Mouse (Mus musculus) CH12.LX (cell line): ENCODE data around the gene Trafd1. TPM values are rescaled to one million over a fixed set of nuclear protein-coding genes. Genes with fewer than 3 reads are reported as not detected.

Experiments used
- DNase-seq: peaks from one replicate; pipeline ENCODE4 v3.0.0-alpha.2; 2013; ENCODE audit errors: extremely low read depth
- H3K27ac ChIP-seq: 2 replicates; pipeline ENCODE4 v1.5.1; 2012; ENCODE audit warnings: low read depth, mild to moderate bottlenecking, control low read depth, moderate library complexity; ENCODE audit not compliant: insufficient read depth
- H3K27me3 ChIP-seq: replicated peaks from 2 replicates; pipeline ENCODE3; 2012; ENCODE audit warnings: inconsistent platforms
- H3K36me3 ChIP-seq, 2 experiments: replicated peaks in 1 of 2; 2 replicates each; pipeline versions ENCODE3 to v1.6.1; 2012; ENCODE audit warnings: inconsistent platforms in 1 of 2, low read length in 1 of 2, mild to moderate bottlenecking in 1 of 2, mixed read lengths in 1 of 2, moderate library complexity in 1 of 2; ENCODE audit not compliant: control insufficient read depth in 1 of 2, insufficient read depth in 1 of 2
- H3K4me1 ChIP-seq, 2 experiments: 2 replicates each; pipeline ENCODE4 v1.6.1; 2012; ENCODE audit warnings: inconsistent platforms in 1 of 2, moderate library complexity in 1 of 2; ENCODE audit not compliant: insufficient read depth in 2 of 2, control insufficient read depth in 1 of 2
- H3K4me2 ChIP-seq: 2 replicates; pipeline ENCODE4 v1.6.1; 2012; ENCODE audit warnings: low read depth, mild to moderate bottlenecking, control low read depth; ENCODE audit not compliant: poor library complexity, insufficient read depth, severe bottlenecking
- H3K4me3 ChIP-seq, 3 experiments: fragments of 150-350 bp in 1 of 3; sonication (generic) in 1 of 3; replicated peaks in 1 of 3; 2 replicates each; pipeline versions ENCODE3 to v1.5.1; 2011 to 2012; ENCODE audit warnings: low read depth in 2 of 3, low read length in 2 of 3, mild to moderate bottlenecking in 2 of 3, moderate library complexity in 2 of 3, control low read depth in 1 of 3, improper control_type of control experiment in 1 of 3, inconsistent platforms in 1 of 3, mixed read lengths in 1 of 3; ENCODE audit not compliant: poor library complexity in 1 of 3
- H3K79me2 ChIP-seq: replicated peaks from 2 replicates; pipeline ENCODE4 v1.6.1; 2012; ENCODE audit warnings: mild to moderate bottlenecking, moderate library complexity; ENCODE audit not compliant: control insufficient read depth, poor library complexity, insufficient read depth, severe bottlenecking; ENCODE audit errors: extremely low read depth
- H3K9ac ChIP-seq: 2 replicates; pipeline ENCODE4 v1.6.1; 2012; ENCODE audit warnings: low read depth, mild to moderate bottlenecking, control low read depth, moderate library complexity; ENCODE audit not compliant: insufficient read depth
- H3K9me3 ChIP-seq: replicated peaks from 2 replicates; pipeline ENCODE3; 2012; ENCODE audit warnings: low read length, inconsistent platforms, mixed read lengths
- CHD2 ChIP-seq: IDR thresholded peaks from 2 replicates; pipeline ENCODE4 v1.6.1; 2011; ENCODE audit warnings: low read length, improper control_type of control experiment
- CTCF ChIP-seq, 2 experiments: IDR thresholded peaks in 1 of 2; conservative IDR thresholded peaks in 1 of 2; 2 replicates each; pipeline ENCODE4 v1.5.1; 2011 to 2012; ENCODE audit warnings: low read depth in 2 of 2, low read length in 2 of 2, improper control_type of control experiment in 1 of 2, inconsistent platforms in 1 of 2, mild to moderate bottlenecking in 1 of 2, moderate library complexity in 1 of 2
- E2F4 ChIP-seq: IDR thresholded peaks from 2 replicates; pipeline ENCODE4 v1.6.1; 2011; ENCODE audit warnings: low read depth, low read length, improper control_type of control experiment; ENCODE audit not compliant: insufficient replicate concordance
- HCFC1 ChIP-seq: IDR thresholded peaks from 2 replicates; pipeline ENCODE4 v1.6.1; 2012; ENCODE audit warnings: low read depth, mild to moderate bottlenecking, inconsistent platforms, low read length, improper control_type of control experiment
- IRF4 ChIP-seq: IDR thresholded peaks from 2 replicates; pipeline ENCODE4 v1.6.1; 2014; ENCODE audit warnings: low read depth, mild to moderate bottlenecking, inconsistent platforms, low read length, improper control_type of control experiment
- JUND ChIP-seq: conservative IDR thresholded peaks from 2 replicates; pipeline ENCODE4 v1.6.1; 2011; ENCODE audit warnings: low read depth, low read length, improper control_type of control experiment
- MAZ ChIP-seq: IDR thresholded peaks from 2 replicates; pipeline ENCODE4 v1.6.1; 2012; ENCODE audit warnings: low read depth, mild to moderate bottlenecking, inconsistent platforms, low read length, improper control_type of control experiment, moderate library complexity
- MXI1 ChIP-seq: IDR thresholded peaks from 2 replicates; pipeline ENCODE4 v1.6.1; 2011; ENCODE audit warnings: mild to moderate bottlenecking, low read depth, low read length, improper control_type of control experiment
- POLR2A ChIP-seq: IDR thresholded peaks from 2 replicates; pipeline ENCODE4 v1.6.1; 2011; ENCODE audit warnings: low read depth, mild to moderate bottlenecking, improper control_type of control experiment, low read length
- SIN3A ChIP-seq: IDR thresholded peaks from 2 replicates; pipeline ENCODE4 v1.6.1; 2012; ENCODE audit warnings: low read length, improper control_type of control experiment, inconsistent platforms
- TBP ChIP-seq: conservative IDR thresholded peaks from 2 replicates; pipeline ENCODE4 v1.6.1; 2011; ENCODE audit warnings: low read depth, low read length, improper control_type of control experiment
- UBTF ChIP-seq: IDR thresholded peaks from 2 replicates; pipeline ENCODE4 v1.6.1; 2012; ENCODE audit warnings: low read depth, mild to moderate bottlenecking, inconsistent platforms, low read length, improper control_type of control experiment, moderate library complexity
- USF1 ChIP-seq: IDR thresholded peaks from 2 replicates; pipeline ENCODE4 v1.6.1; 2014; ENCODE audit warnings: low read depth, mild to moderate bottlenecking, inconsistent platforms, low read length, improper control_type of control experiment
- ZKSCAN1 ChIP-seq: IDR thresholded peaks from 2 replicates; pipeline ENCODE4 v1.6.1; 2012; ENCODE audit warnings: low read depth, inconsistent platforms, low read length, improper control_type of control experiment, borderline replicate concordance
- dilution Hi-C: fragments of 300-500 bp; cut with MboI; formaldehyde crosslinking; loops from 2 replicates; pipeline ENCODE4 v1.14.3; 2020; ENCODE audit warnings: low sequenced_read_pairs; ENCODE audit not compliant: extremely low pct_unique_long_range_greater_than_20kb, extremely low pct_ligation_motif_present
- in situ Hi-C: fragments of 300-500 bp; cut with MboI; formaldehyde crosslinking; loops from 3 replicates; pipeline ENCODE4 v1.14.3; 2019; ENCODE audit warnings: low sequenced_read_pairs, low pct_ligation_motif_present, low pct_unique_long_range_greater_than_20kb, mixed read lengths
- polyA plus RNA-seq: library from polyadenylated mRNA; unstranded; fragments of >175 nt; gene quantifications from 2 replicates; pipeline ENCODE4 v1.2.1, GENCODE M21; 2012; ENCODE audit warnings: low read depth; ENCODE audit not compliant: insufficient read length
- total RNA-seq, 2 experiments: library from RNA; depleted of rRNA; stranded (reverse); fragments of 300-350 nt in 1 of 2; fragments of >200 nt in 1 of 2; gene quantifications; 2 replicates each; pipeline ENCODE4 v1.2.3; 2012 to 2014

Trafd1 gene
- total and polyA plus RNA-seq, 3 experiments, result 31.7 to 52.8 (median 42.3) TPM

DNA sequence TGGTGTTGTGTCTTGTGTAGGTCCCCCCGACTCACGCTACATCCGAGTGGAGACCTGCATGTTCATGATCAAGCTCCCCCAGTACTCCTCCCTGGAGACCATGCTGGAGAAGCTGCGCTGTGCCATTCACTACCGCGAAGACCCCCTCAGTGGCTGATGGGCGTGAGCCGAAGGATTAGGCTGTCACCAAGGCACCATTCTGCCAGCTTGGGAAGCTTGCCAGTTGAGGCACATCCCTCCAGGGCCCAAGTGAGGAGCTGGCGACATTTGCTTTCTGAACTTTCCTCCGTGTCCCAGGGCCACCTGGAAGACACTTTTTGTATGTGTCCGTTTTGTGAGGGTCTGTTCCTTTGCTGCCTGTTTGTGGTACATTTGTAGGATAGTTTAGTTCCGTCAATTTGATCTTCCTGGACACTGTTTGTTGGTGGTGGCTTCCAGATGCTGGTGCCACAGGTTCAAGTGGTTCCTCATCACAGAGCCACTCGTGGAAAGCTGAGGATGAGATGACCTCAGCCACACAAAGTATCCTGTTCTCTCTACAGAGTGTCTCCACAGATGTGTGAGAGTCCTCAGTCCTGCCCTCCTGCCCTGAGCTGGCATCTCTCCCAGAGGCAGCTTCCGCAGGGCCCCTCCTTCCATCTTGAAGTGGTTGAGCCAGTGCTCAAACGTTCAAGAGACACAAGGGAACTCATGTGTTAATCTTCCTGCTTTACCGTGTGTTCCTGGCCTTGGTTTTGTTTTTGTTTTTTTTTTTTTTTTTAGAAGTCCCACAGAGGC lies 18.8 kb downstream of the Trafd1 start:
- H3K9me3 ChIP-seq, result no peaks in the 10 kb centered on the region
- no peaks in the 10 kb centered on the region for H3K27me3 ChIP-seq
- H3K79me2 ChIP-seq, result no peaks in the 10 kb centered on the region
- H3K36me3 ChIP-seq, result peaks cover 77 to 95% of the 10 kb centered on the region in 2 experiments
- H3K4me3 ChIP-seq, result no peak overlapping the region
- in situ Hi-C loops, result no loop called here
- no peak for TF ChIP-seq MXI1
- no peak for TF ChIP-seq HCFC1
- no peak for TF ChIP-seq MAZ
- no peak for TF ChIP-seq POLR2A
- TF ChIP-seq E2F4, result no peak
- no peak for TF ChIP-seq UBTF
- no peak for TF ChIP-seq ZKSCAN1
- no peak for TF ChIP-seq CHD2
- no peak for TF ChIP-seq TBP
- no peak for TF ChIP-seq JUND
- TF ChIP-seq USF1, result no peak
- no peak for TF ChIP-seq IRF4
- no peak for TF ChIP-seq CTCF (conservative IDR thresholded peaks at IDR 0.05 in 1 of 2, IDR thresholded peaks at IDR 0.05 in 1 of 2; ENCODE audit: low read depth in 2 of 2, low read length in 2 of 2)
- TF ChIP-seq SIN3A, result no peak
- TF ChIP-seq, all 38 proteins: peak for 0
- dilution Hi-C loops, result no loop called here
- Histone ChIP-seq H3K4me2 (no peak overlapping the region), H3K27ac (no peak overlapping the region), H3K4me1 (peaks cover 0 to 3% of the 10 kb centered on the region in 2 experiments; a peak in 1 of 4 replicates), H3K9ac (no peak overlapping the region)
- no peak for DNase-seq

DNA sequence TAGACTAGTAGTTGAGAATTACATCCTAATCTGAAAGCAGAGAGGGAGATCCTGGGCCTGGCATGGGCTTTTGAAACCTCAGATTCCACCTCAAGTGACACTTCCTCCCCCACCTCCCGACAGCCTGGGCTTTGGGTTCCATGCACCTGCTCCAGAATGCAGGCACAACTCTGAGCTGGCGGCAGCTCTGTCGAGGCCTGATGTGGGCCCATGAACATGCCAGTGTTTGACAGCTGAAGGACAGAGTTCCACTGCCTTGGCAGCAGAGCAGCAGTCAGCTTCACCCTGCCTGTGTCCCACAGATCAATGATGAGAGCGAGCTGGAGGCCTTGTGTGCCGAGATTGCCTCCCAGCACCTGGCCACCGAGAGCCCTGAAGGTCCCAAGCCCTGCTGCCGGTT lies 22.0 kb downstream of the Trafd1 start:
- H3K27me3 ChIP-seq, result no peaks in the 10 kb centered on the region
- H3K79me2 ChIP-seq, result no peaks in the 10 kb centered on the region
- dilution Hi-C loops (no loop called here), in situ Hi-C loops (no loop called here)
- H3K9me3 ChIP-seq, result no peaks in the 10 kb centered on the region
- no peak overlapping the region for H3K4me3 ChIP-seq
- no peak overlapping the region for H3K27ac ChIP-seq
- H3K4me2 ChIP-seq, result no peak overlapping the region
- H3K36me3 ChIP-seq, result peaks cover 85 to 98% of the 10 kb centered on the region in 2 experiments
- TF ChIP-seq HCFC1, result no peak
- peaks cover 0 to 3% of the 10 kb centered on the region in 2 experiments; a peak in 1 of 4 replicates for H3K4me1 ChIP-seq
- DNase-seq, result no peak
- H3K9ac ChIP-seq, result no peak overlapping the region
